Mouse (Mus musculus): ENCODE measurements around the gene Prss42. TPM values are rescaled to one million over a fixed set of nuclear protein-coding genes. Genes with fewer than 3 reads are reported as not detected.
"Not testable (repeated sequence)": the region's sequence is repeated elsewhere in the genome, so short reads cannot be mapped to it uniquely, and the experiment has no call there.

The Prss42 gene
- polyA plus RNA-seq, 1 experiment from 2014 or later = 0.14 TPM

DNA sequence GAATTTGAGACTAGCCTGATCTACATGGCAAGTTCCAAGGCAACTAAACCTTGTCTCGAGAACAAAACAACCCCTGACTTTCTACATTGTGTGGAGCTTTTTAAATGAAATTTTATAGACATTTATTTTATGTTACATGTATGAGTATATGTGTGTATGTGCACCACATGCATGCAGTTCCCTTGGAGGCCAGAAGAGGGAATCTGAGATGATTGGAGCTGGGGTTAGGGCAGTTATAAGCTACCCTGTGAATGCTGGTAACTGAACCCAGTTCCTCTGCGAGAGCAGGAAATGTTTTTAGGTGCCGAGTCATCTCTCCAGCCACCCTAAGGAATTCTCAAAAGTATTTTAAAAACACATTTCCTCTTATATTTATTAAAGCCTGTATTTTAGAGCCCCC is 9.8 kb upstream of the Prss42 start:
- no peak overlapping the region for H3K4me3 ChIP-seq
- WGBS = 86% methylated on average over 3 of the region's 3 CpGs

DNA sequence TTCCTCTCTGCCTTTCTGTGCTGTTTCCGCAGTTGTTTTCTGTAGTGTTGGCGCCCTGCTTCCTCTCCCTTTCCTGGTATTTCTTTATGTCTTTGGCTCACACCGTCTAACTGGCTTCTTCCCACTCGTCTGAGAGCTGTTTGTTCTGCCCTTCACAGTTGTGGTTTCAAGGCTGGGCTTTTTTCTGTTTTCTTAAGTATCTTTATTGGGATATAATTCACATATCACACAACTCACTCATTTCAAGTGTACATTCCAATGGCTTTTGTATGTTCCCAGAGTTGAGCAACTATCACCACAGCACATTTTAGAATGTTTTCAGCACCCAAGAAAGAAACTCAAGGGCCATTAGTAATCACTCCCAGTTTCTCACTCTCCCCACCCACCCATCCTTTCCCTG is 7.5 kb upstream of the Prss42 start:
- Histone ChIP-seq H3K27me3 (replicated peaks) (no peaks in the 10 kb centered on the region), H3K4me1 (replicated peaks) (no peaks in the 10 kb centered on the region)
- ATAC-seq (ENCODE audit: insufficient number of reproducible peaks, low FRiP score) = no peak

More for the DNA sequence above, 9.8 kb upstream of the Prss42 start:
- H3K27me3 ChIP-seq (replicated peaks) = no peaks in the 10 kb centered on the region
- no peak overlapping the region for H3K9ac ChIP-seq
- no peak for ATAC-seq (ENCODE audit: insufficient number of reproducible peaks, low FRiP score)
- peaks cover 5% of the 10 kb centered on the region for H3K9me3 ChIP-seq (replicated peaks)
- no peaks in the 10 kb centered on the region for H3K4me1 ChIP-seq (replicated peaks)
- H3K27ac ChIP-seq (ENCODE audit: poor library complexity, severe bottlenecking) = no peak overlapping the region
- H3K36me3 ChIP-seq = no peaks in the 10 kb centered on the region
- no peak overlapping the region for H3K4me2 ChIP-seq

DNA sequence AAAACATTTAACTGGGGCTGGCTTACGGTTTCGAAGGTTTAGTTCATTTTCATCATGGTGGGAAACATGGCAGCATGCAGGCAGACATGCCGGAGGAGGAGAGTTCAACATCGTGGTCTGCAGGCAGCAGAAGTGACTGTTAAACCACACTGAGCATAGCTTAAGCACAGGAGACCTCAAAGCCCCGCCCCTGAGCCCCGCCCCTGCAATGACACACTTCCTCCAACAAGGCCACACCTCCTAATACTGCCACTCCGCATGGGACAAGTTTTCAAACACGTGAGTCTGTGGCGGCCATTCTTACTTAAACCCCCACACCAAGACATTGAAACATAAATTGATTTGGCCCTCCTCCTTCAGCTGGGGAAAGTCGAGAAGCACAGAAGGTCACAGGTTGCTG is 953 bp upstream of the Prss42 start:
- Histone ChIP-seq H3K9ac (no peak overlapping the region), H3K4me1 (replicated peaks) (no peaks in the 10 kb centered on the region), H3K27me3 (replicated peaks) (no peaks in the 10 kb centered on the region), H3K27ac (ENCODE audit: poor library complexity, severe bottlenecking) (no peak overlapping the region), H3K4me2 (no peak overlapping the region), H3K4me3 (no peak overlapping the region), H3K9me3 (replicated peaks) (no peaks in the 10 kb centered on the region), H3K36me3 (no peaks in the 10 kb centered on the region)
- WGBS = 79% methylated on average over 10 of the region's 10 CpGs
- no peak for ATAC-seq (ENCODE audit: insufficient number of reproducible peaks, low FRiP score)

More for the DNA sequence above, 7.5 kb upstream of the Prss42 start:
- no peak overlapping the region for H3K27ac ChIP-seq (ENCODE audit: poor library complexity, severe bottlenecking)
- no peak overlapping the region for H3K4me3 ChIP-seq
- no peak overlapping the region for H3K4me2 ChIP-seq
- H3K9me3 ChIP-seq (replicated peaks) = peaks cover 5% of the 10 kb centered on the region
- no peak overlapping the region for H3K9ac ChIP-seq
- H3K36me3 ChIP-seq = no peaks in the 10 kb centered on the region
- WGBS = 64% methylated on average over 4 of the region's 4 CpGs

DNA sequence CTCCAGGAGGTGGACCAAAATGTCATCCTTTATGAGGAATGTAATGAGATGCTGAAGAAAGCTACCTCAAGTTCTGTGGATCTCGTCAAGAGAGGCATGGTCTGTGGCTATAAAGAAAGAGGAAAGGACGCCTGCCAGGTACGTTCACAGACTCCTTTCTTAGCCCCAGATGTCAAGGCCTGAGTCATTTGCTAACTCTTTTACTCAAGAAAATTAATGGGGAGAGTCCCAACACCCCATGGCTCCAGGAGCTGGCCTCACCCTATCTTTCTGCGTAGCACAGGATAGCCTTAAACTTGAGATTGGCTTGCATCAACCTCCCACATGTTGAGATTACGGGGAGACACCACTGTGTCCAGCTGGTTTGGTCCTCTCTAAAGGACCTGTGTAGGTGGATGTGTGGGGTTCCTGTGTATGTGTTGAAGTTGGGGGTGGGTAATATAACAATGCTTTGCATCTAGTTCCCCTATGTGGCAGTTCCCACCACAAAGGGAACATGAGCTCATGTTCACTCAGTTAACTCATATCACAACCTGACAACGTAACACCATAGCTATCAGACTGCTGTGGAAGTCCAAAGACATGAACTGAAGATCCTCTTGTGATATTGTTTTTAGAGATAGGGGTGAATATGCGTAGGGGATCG is 3.0 kb downstream of the Prss42 start:
- ATAC-seq (ENCODE audit: insufficient number of reproducible peaks, low FRiP score) = no peak
- Histone ChIP-seq H3K36me3 (no peaks in the 10 kb centered on the region), H3K4me1 (replicated peaks) (no peaks in the 10 kb centered on the region; the same call in 1 of the 2 replicates), H3K27me3 (replicated peaks) (no peaks in the 10 kb centered on the region), H3K4me3 (no peak overlapping the region), H3K9me3 (replicated peaks) (no peaks in the 10 kb centered on the region), H3K27ac (ENCODE audit: poor library complexity, severe bottlenecking) (no peak overlapping the region), H3K4me2 (no peak overlapping the region), H3K9ac (no peak overlapping the region)
- 81% methylated on average over 8 of the region's 8 CpGs for WGBS

DNA sequence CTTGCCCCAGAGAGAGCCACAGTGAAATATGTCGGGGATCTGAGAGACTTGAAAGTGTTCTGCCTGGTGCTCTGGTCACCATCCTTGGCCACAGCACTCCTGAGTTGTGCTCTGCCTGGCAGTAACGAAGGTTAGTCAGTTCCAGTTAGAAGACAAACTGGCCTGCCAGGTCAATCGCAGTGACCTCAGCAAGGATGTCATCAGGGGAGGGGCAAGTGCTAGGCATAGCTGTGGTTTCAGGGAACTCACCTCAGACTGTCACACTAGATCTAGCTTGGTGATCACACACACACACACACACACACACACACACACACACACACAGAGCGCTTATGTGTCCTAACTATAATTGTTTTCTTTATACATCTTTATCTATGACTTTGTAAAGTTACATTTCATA is 5.3 kb downstream of the Prss42 start:
- no peaks in the 10 kb centered on the region for H3K9me3 ChIP-seq (replicated peaks)
- WGBS = 67% methylated on average over 4 of the region's 4 CpGs
- H3K27me3 ChIP-seq (replicated peaks) = no peaks in the 10 kb centered on the region
- H3K4me2 ChIP-seq = no peak overlapping the region
- ATAC-seq (ENCODE audit: insufficient number of reproducible peaks, low FRiP score) = no peak
- no peaks in the 10 kb centered on the region; the same call in 1 of the 2 replicates for H3K4me1 ChIP-seq (replicated peaks)
- H3K27ac ChIP-seq (ENCODE audit: poor library complexity, severe bottlenecking) = no peak overlapping the region
- H3K9ac ChIP-seq = no peak overlapping the region
- no peaks in the 10 kb centered on the region for H3K36me3 ChIP-seq
- no peak overlapping the region for H3K4me3 ChIP-seq

DNA sequence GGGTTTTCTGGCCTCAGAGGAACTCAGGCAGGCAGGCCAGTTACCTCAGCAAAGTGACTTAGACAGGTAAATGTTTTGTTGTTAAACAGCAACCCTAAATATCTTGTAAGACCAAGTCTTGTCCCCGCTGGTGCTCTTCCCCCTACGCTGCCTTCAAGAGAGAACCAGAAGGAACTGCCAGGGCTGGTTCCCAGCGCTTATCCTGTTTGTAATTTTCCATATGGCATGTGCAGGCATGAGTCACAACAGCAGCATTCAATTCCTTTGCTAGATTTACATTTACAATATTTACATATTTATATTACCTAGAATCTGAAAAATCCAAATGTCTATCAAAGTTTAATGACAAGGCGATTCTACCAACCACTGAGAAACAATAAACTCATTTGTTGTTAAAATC is 12.1 kb downstream of the Prss42 start:
- H3K36me3 ChIP-seq = no peaks in the 10 kb centered on the region
- no peak overlapping the region for H3K9ac ChIP-seq
- H3K27me3 ChIP-seq (replicated peaks) = peaks cover 14% of the 10 kb centered on the region
- no peaks in the 10 kb centered on the region for H3K9me3 ChIP-seq (replicated peaks)
- H3K4me2 ChIP-seq = no peak overlapping the region
- H3K4me3 ChIP-seq = no peak overlapping the region
- WGBS = 78% methylated on average over 4 of the region's 4 CpGs
- ATAC-seq (ENCODE audit: insufficient number of reproducible peaks, low FRiP score) = no peak
- no peak overlapping the region for H3K27ac ChIP-seq (ENCODE audit: poor library complexity, severe bottlenecking)
- H3K4me1 ChIP-seq (replicated peaks) = no peaks in the 10 kb centered on the region

DNA sequence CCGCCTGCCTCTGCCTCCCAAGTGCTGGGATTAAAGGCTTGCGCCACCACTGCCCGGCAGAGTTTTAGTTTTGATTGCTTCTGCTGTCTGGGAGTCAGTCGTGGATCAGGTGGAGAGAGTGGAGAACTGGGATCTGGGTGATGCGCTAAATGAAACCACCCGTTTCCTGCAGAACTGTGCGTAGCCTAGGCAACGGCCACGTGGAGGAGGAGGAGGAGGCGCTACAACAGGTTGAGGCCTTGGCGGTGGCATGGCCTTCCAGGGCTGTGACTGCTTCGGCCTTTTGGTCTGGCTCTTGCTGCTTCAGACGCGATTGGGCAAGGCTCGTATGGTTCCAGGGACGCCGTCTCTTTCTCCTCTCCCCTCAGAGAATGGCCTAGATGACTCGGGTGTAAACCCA is 15.8 kb downstream of the Prss42 start, which contains the start of gene Prss44:
TSS of gene Prss44 (plus strand) at position 206 of the 400 bp plus-strand sequence.
- H3K4me3 ChIP-seq = no peak within 1 kb of the TSS
- 56% methylated on average over 18 of the region's 18 CpGs for WGBS
- H3K36me3 ChIP-seq = no peaks in the 10 kb centered on the region
- no peaks in the 10 kb centered on the region for H3K9me3 ChIP-seq (replicated peaks)
- H3K4me2 ChIP-seq = no peak within 1 kb of the TSS
- no peak within 1 kb of the TSS for H3K9ac ChIP-seq
- H3K4me1 ChIP-seq (replicated peaks) = no peaks in the 10 kb centered on the region
- H3K27ac ChIP-seq (ENCODE audit: poor library complexity, severe bottlenecking) = no peak within 1 kb of the TSS
- H3K27me3 ChIP-seq (replicated peaks) = peaks cover 29% of the 10 kb centered on the region
- no peak for ATAC-seq (ENCODE audit: insufficient number of reproducible peaks, low FRiP score)

DNA sequence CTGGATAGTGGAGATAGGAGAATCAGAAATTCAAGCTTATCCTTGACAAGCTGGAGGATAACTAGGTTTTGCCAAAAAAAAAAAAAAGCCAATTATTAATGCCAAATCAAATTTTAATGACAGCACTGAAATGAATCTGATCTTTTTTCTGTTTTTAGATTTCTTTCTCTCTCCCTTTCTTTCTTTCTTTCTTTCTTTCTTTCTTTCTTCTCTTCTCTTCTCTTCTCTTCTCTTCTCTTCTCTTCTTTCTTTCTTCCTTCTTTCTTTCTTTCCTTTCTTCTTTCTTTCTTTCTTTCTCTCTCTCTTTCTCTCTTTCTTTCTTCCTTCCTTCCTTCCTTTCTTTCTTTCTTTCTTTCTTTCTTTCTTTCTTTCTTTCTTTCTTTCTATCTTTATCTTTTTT is 22.6 kb downstream of the Prss42 start:
- H3K4me3 ChIP-seq; H3K36me3 ChIP-seq; H3K4me2 ChIP-seq; ATAC-seq (ENCODE audit: insufficient number of reproducible peaks, low FRiP score); H3K9ac ChIP-seq; H3K4me1 ChIP-seq (replicated peaks); H3K27ac ChIP-seq (ENCODE audit: poor library complexity, severe bottlenecking); H3K9me3 ChIP-seq (replicated peaks): not testable (repeated sequence)
- H3K27me3 ChIP-seq (replicated peaks) = peaks cover 18% of the 10 kb centered on the region; the same call in 1 of the 2 replicates

DNA sequence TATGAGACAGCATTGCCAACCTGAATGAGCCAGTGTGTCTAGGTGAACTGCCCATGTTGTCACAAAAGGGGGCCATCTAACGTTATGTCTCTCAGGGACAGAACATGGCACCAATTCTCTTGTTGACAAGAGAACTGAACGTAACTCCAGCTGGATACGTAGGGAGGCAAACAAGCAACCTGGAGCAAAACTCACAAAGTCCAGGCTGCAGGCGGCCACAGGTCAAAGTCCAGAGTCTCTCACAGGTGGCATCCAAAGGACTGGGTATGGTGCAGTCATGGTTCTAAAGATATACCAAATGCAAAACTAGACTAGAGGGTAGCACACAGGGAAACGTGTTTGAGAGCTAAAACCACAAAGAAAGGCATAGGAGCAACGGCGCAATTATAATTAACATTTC is 23.5 kb downstream of the Prss42 start:
- WGBS = 78% methylated on average over 7 of the region's 7 CpGs
- H3K9me3 ChIP-seq (replicated peaks) = no peaks in the 10 kb centered on the region

DNA sequence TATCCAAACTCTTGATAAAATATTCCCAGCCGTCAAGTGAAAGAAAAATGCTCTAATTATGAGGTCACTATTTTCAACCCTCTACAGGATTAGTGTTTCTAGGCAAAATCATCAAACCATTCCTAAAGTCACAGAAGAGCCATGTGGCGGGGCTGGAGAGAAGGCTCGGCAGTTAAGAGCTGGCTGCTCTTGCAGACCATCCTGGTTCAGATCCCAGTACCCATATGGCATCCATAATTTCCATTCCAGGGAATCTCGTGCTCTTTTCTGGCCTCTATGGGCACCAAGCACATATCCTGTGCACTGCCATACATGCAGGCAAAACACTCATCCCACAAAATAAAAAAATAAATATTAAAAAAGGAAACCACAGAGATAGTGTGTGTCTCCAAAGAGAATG is 27.5 kb downstream of the Prss42 start:
- WGBS = 67% methylated on average over 4 of the region's 4 CpGs
- Histone ChIP-seq H3K36me3 (no peaks in the 10 kb centered on the region), H3K27ac (ENCODE audit: poor library complexity, severe bottlenecking) (no peak overlapping the region), H3K27me3 (replicated peaks) (peaks cover 22% of the 10 kb centered on the region), H3K4me3 (no peak overlapping the region), H3K9me3 (replicated peaks) (no peaks in the 10 kb centered on the region), H3K9ac (no peak overlapping the region), H3K4me2 (no peak overlapping the region), H3K4me1 (replicated peaks) (no peaks in the 10 kb centered on the region)
- no peak for ATAC-seq (ENCODE audit: insufficient number of reproducible peaks, low FRiP score)

More for the DNA sequence above, 23.5 kb downstream of the Prss42 start:
- Histone ChIP-seq H3K9ac (no peak overlapping the region), H3K4me3 (no peak overlapping the region), H3K4me2 (no peak overlapping the region), H3K4me1 (replicated peaks) (no peaks in the 10 kb centered on the region), H3K36me3 (no peaks in the 10 kb centered on the region), H3K27me3 (replicated peaks) (peaks cover 18% of the 10 kb centered on the region; the same call in 1 of the 2 replicates), H3K27ac (ENCODE audit: poor library complexity, severe bottlenecking) (no peak overlapping the region)
- no peak for ATAC-seq (ENCODE audit: insufficient number of reproducible peaks, low FRiP score)

DNA sequence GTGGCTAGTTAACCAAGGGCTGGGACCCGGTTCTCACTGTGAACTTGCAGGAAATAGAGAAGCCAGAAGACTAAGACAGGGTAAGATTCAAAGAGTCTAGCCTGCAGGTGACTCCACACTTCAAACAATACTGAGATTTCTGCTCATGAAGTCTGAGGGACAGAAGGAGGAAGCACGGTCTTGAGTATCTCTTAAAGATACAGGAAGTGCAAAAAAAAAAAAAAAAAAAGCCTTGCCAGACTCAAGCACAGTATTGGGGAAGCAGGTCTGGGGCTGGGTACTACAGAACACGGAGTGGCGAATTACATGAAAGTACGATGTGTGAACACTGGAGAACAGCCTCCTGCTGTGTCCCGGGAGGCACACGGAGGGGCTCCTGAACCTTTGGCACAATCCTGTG is 27.9 kb downstream of the Prss42 start:
- Histone ChIP-seq H3K4me1 (replicated peaks) (no peaks in the 10 kb centered on the region), H3K9me3 (replicated peaks) (no peaks in the 10 kb centered on the region), H3K4me3 (no peak overlapping the region), H3K27ac (ENCODE audit: poor library complexity, severe bottlenecking) (no peak overlapping the region), H3K36me3 (no peaks in the 10 kb centered on the region), H3K9ac (no peak overlapping the region), H3K27me3 (replicated peaks) (peaks cover 22% of the 10 kb centered on the region), H3K4me2 (no peak overlapping the region)
- WGBS = 70% methylated on average over 7 of the region's 7 CpGs
- ATAC-seq (ENCODE audit: insufficient number of reproducible peaks, low FRiP score) = no peak

DNA sequence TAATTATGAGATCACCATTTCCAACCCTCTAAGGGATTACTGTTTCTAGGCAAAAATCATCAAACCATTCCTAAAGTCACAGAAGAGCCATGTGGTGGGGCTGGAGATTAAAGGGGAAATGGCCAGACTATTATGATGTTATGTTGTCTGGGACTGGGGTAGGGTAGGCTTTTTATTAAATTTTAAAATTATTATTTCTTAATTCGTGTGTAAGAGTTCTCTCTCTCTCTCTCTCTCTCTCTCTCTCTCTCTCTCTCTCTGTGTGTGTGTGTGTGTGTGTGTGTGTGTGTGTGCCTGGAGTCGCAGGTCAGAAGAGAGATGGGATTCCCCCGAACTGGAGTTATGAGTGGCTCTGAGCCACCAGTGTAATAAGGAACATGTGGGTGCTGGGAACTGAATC is 28.4 kb downstream of the Prss42 start, which contains the start of gene Prss43:
TSS of gene Prss43 (plus strand) at position 301 of the 400 bp plus-strand sequence.
- Histone ChIP-seq H3K4me1 (replicated peaks) (no peaks in the 10 kb centered on the region), H3K4me2 (no peak within 1 kb of the TSS), H3K36me3 (no peaks in the 10 kb centered on the region), H3K27ac (ENCODE audit: poor library complexity, severe bottlenecking) (no peak within 1 kb of the TSS), H3K9ac (no peak within 1 kb of the TSS), H3K4me3 (no peak within 1 kb of the TSS), H3K27me3 (replicated peaks) (peaks cover 22% of the 10 kb centered on the region), H3K9me3 (replicated peaks) (no peaks in the 10 kb centered on the region)
- no peak for ATAC-seq (ENCODE audit: insufficient number of reproducible peaks, low FRiP score)
- 73% methylated on average over 3 of the region's 3 CpGs for WGBS
